Mouse (Mus musculus): ENCODE measurements around the gene Krt28.

Krt28 gene

GRCm38 (mm10) chr11:99364412-99364811 is 10.3 kb downstream of the Krt28 start:
- DNase-seq = peak; percentile 15

- no peak for DNase-seq
Observed at GRCm38 (mm10) chr11:99361423-99361822, 13.3 kb downstream of the Krt28 start.

DNA sequence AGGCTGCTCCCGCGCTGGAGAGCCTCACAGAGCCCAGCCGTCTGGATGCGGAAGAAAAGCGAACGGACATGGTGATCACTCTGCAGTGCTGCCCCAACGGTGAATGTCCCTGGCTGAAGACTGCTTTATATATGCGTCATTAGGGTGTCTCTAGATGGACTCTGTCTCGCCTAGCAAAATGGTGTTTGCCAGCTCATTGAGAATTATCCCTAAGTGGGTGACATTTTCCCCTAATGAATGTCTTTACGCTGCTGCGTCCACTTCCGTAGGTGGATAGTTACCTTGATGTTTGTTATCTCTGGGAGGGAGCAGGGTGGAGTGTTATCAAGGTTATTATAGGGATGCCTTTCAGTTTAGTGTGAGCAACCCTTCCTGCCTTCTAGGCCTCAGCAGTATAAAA is 23.7 kb downstream of the Krt28 start, which contains the start of gene Krt27:
Krt27 (minus strand) TSS at position 101 of the 400 bp plus-strand sequence.
- no peak for DNase-seq

DNA sequence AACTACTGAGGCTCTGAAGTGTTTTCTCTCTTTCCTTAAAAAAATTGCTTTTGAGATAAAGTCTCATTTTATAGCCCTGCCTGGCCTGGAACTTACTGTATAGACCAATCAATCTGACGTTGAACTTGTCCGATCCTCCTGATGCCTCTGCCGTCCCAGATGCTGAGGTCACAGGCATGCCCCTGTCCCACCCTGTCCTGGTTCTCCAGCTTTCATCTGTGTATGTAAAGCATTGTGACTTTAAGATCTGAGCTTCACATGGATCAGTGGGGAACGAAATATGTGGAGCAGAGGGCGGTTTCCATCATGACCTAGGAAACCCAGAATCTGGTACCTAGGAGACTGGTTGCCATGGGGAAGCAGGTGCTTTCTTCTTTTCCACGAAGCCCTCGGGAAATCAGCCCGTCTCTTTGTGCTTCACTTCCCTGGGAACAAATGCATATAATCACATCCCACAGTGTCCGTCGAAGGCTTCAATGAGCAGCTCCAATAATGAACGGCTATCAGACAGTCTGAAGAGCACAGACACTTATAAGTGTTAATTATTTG is 35.3 kb downstream of the Krt28 start:
- no peak for DNase-seq

DNA sequence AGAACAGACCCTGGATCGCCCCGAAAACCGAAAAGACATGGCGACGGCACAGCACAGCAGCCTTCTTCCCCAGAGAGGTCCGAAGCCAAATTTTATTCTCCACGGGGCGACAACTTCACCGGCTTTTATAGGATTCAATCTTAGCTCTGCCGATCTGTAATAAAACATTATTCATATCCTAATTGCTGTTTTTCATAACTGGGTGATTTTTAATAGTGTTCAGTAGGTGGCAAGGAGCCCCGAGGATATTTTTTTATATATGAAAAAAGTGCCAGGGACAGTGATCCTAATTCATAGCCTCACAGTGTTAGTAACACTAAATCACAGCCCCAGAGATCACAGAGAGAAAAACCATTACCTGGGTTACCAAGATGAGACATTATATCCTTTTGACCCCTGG is 36.8 kb downstream of the Krt28 start, which contains the start of gene Krt26:
Krt26 (minus strand) TSS at position 101 of the 400 bp plus-strand sequence.
- DNase-seq = no peak

DNA sequence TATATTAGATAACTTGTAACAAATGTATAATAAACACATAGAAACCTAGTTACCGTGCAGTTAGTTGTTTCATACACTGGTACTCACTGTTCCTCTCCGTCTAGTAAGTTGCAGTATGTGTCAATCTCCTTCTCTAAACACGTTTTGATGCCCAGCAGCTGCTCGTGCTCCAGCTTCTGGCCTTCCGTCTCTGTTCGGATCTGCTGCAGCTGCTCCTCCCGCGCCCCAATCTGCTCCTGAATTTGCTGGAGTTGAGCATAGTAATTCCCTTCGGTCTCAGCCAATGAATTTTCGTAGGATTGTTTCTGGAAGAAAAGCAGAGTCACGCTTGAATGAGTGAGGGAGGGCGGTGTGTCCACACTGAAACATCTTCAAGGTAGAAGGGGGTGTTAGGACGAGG is 41.3 kb downstream of the Krt28 start:
- no peak for DNase-seq

GRCm38 (mm10) chr11:99329655-99330054 is 45.0 kb downstream of the Krt28 start:
- DNase-seq = no peak

- DNase-seq = no peak
Observed at GRCm38 (mm10) chr11:99322851-99323250, 51.9 kb downstream of the Krt28 start, which contains the start of gene Krt25. TSS of gene Krt25 (minus strand) at chr11:99322951.

DNA sequence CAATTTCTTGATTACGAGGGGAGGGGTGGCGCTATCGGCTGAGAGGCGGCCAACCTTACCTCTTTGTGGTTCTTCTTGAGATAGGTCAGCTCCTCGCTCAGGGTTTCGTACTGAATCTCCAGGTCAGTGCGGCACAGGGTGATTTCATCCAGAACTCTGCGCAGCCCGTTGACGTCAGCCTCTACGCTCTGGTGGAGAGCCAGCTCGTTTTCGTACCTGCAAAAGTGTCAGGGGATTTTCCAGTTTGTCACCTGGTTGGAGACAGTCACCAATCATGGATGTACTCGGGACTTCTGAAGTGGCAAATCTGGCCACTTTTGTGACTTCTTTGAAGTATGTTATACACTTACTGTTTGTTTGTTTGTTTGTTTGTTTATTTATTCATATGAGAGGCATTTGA is 53.6 kb downstream of the Krt28 start:
- DNase-seq = no peak

GRCm38 (mm10) chr11:99319127-99319526 is 55.6 kb downstream of the Krt28 start:
- no peak for DNase-seq

DNA sequence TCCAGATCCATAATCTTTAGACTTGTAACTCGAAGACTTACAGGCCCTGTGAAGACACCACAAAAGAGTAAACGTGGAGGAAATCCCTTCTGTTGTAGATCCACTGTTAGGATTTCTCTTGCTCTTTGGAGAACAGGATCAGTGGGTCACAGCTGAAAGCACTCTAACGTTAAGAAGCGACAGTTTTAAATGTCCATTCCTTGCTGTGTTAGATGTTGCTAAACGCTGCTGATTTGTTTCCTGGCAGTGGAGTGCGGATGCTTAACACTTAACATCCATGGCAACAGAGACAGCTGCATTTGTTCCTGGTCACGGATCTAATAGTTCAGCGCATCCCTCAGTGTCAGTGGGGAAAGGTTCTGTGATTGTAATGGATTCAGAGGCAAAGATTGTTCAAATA is 58.2 kb downstream of the Krt28 start:
- DNase-seq = no peak

Data from cerebellum, adult 11-12 months (tissue).